Mouse (Mus musculus) embryonic stem cell, embryonic (primary cell): ENCODE measurements around the gene Copz1.

Source experiments
- CTCF ChIA-PET, 4 experiments: fragments of 300-600 bp in 2 of 4; fragments of 350-600 bp in 2 of 4; sonication (Branson Sonifier 250); formaldehyde crosslinking; loops; one replicate each; lab custom pipeline; 2022; ENCODE audit warnings: inconsistent platforms in 2 of 4; lab: Charles Lee
- POLR2A ChIA-PET, 4 experiments: fragments of 300-600 bp in 2 of 4; fragments of 350-600 bp in 2 of 4; sonication (Branson Sonifier 250); formaldehyde crosslinking; loops; one replicate each; lab custom pipeline; 2022; ENCODE audit warnings: antibody characterized with exemption in 4 of 4, inconsistent platforms in 1 of 4; lab: Charles Lee

Copz1 gene

GRCm38 (mm10) chr15:103305792-103306645 is 33.5 kb downstream of the Copz1 start:
- CTCF ChIA-PET = interaction anchor here (0.5 to 13.9 kb wide), 31 partner anchors 7 to 246 kb away, joined by 3 to 250 read pairs (median 5); partner anchors contain the start of gene Copz1 (in 1 of the 4)
- POLR2A ChIA-PET = interaction anchor here (0.6 to 17.4 kb wide), 38 partner anchors 9 to 309 kb away, joined by 3 to 211 read pairs (median 4); partner anchors contain the start of genes Cbx5 (in 3 of the 4), Copz1 (in 2 of the 4) and Hnrnpa1 (in 2 of the 4)

GRCm38 (mm10) chr15:103307125-103307524 is 34.6 kb downstream of the Copz1 start:
- CTCF ChIA-PET = interaction anchor here in 3 of 4 experiments (0.6 to 13.9 kb wide), 19 partner anchors 8 to 631 kb away, joined by 4 to 250 read pairs (median 11); no protein-coding TSS in a partner anchor
- POLR2A ChIA-PET = interaction anchor here in 2 of 4 experiments (0.6 to 17.4 kb wide), 14 partner anchors 8 to 121 kb away, joined by 3 to 211 read pairs (median 9); partner anchors contain the start of genes Cbx5 (in 1 of the 2), Copz1 (in 1 of the 2) and Hnrnpa1 (in 1 of the 2)

- ChIA-PET POLR2A (interaction anchor here (0.5 to 17.4 kb wide), 36 partner anchors 10 to 377 kb away, joined by 3 to 211 read pairs (median 4); partner anchors contain the start of genes Copz1 (in 3 of the 4), Cbx5 (in 2 of the 4) and Hnrnpa1 (in 1 of the 4)), CTCF (interaction anchor here (0.5 to 13.9 kb wide), 61 partner anchors 7 to 823 kb away, joined by 3 to 250 read pairs (median 5); partner anchors contain the start of genes Copz1 (in 2 of the 4), Cbx5 (in 1 of the 4), Hoxc10 (in 1 of the 4) and Zfp385a (in 1 of the 4))
Observed at GRCm38 (mm10) chr15:103308056-103308875, 35.8 kb downstream of the Copz1 start.

- ChIA-PET CTCF (interaction anchor here (0.5 to 13.9 kb wide), 51 partner anchors 9 to 824 kb away, joined by 3 to 250 read pairs (median 5); partner anchors contain the start of genes Copz1 (in 2 of the 4), Cbx5 (in 1 of the 4), Hoxc10 (in 1 of the 4) and Zfp385a (in 1 of the 4)), POLR2A (interaction anchor here (0.5 to 17.4 kb wide), 35 partner anchors 9 to 378 kb away, joined by 3 to 211 read pairs (median 4); partner anchors contain the start of genes Copz1 (in 3 of the 4), Cbx5 (in 2 of the 4) and Hnrnpa1 (in 1 of the 4))
Observed at GRCm38 (mm10) chr15:103308876-103309580, 36.5 kb downstream of the Copz1 start.

- CTCF ChIA-PET = interaction anchor here (0.6 to 13.9 kb wide), 18 partner anchors 8 to 1062 kb away, joined by 3 to 250 read pairs (median 6); no protein-coding TSS in a partner anchor
- POLR2A ChIA-PET = interaction anchor here (0.5 to 17.4 kb wide), 17 partner anchors 10 to 326 kb away, joined by 3 to 211 read pairs (median 4); partner anchors contain the start of genes Cbx5 (in 2 of the 4), Copz1 (in 1 of the 4) and Hnrnpa1 (in 1 of the 4)
Observed at GRCm38 (mm10) chr15:103310365-103310910, 37.9 kb downstream of the Copz1 start, which contains the start of gene Gpr84. Gene Gpr84 (minus strand): TSS chr15:103310612.

- CTCF ChIA-PET = interaction anchor here (0.5 to 13.9 kb wide), 36 partner anchors 8 to 316 kb away, joined by 3 to 250 read pairs (median 4); partner anchors contain the start of genes Copz1 (in 1 of the 4) and Hoxc6 (in 1 of the 4)
- POLR2A ChIA-PET = interaction anchor here (0.6 to 2.6 kb wide), 10 partner anchors 10 to 579 kb away, joined by 3 to 13 read pairs (median 4); partner anchors contain the start of gene Copz1 (in 1 of the 4)
Observed at GRCm38 (mm10) chr15:103313495-103314095, 41.1 kb downstream of the Copz1 start.

GRCm38 (mm10) chr15:103314181-103314580 is 41.7 kb downstream of the Copz1 start:
- ChIA-PET POLR2A (interaction anchor here (0.6 to 2.6 kb wide), 8 partner anchors 9 to 131 kb away, joined by 3 to 13 read pairs (median 4); partner anchors contain the start of gene Copz1 (in 1 of the 4)), CTCF (interaction anchor here (0.6 to 13.9 kb wide), 28 partner anchors 8 to 316 kb away, joined by 3 to 250 read pairs (median 4); partner anchors contain the start of genes Copz1 (in 1 of the 4) and Hoxc6 (in 1 of the 4))

- POLR2A ChIA-PET = interaction anchor here (0.7 to 2.0 kb wide), 40 partner anchors 9 to 644 kb away, joined by 3 to 22 read pairs (median 4); partner anchors contain the start of genes Copz1 (in 3 of the 4), Cbx5 (in 2 of the 4) and Hnrnpa1 (in 2 of the 4)
- CTCF ChIA-PET = interaction anchor here (0.5 to 11.5 kb wide), 138 partner anchors 8 to 682 kb away, joined by 3 to 126 read pairs (median 5); partner anchors contain the start of genes Copz1 (in 3 of the 4), Zfp385a (in 3 of the 4), Calcoco1 (in 1 of the 4) and Cbx5 (in 1 of the 4)
Observed at GRCm38 (mm10) chr15:103315011-103315502, 42.5 kb downstream of the Copz1 start.

GRCm38 (mm10) chr15:103315979-103316776 is 43.7 kb downstream of the Copz1 start:
- ChIA-PET POLR2A (interaction anchor here in 3 of 4 experiments (0.9 to 2.0 kb wide), 23 partner anchors 8 to 645 kb away, joined by 3 to 22 read pairs (median 5); partner anchors contain the start of genes Cbx5 (in 1 of the 3), Copz1 (in 1 of the 3) and Hnrnpa1 (in 1 of the 3)), CTCF (interaction anchor here (0.5 to 11.5 kb wide), 90 partner anchors 8 to 594 kb away, joined by 3 to 126 read pairs (median 6); partner anchors contain the start of genes Copz1 (in 3 of the 4), Zfp385a (in 3 of the 4) and Calcoco1 (in 1 of the 4))

- POLR2A ChIA-PET = interaction anchor here in 1 of 4 experiments (1.8 to 2.1 kb wide), 3 partner anchors 15 to 78 kb away, joined by 4 to 12 read pairs (median 9); partner anchors contain the start of gene Cbx5
- CTCF ChIA-PET = interaction anchor here in 3 of 4 experiments (1.0 to 3.0 kb wide), 4 partner anchors 8 to 132 kb away, joined by 4 to 18 read pairs (median 4); partner anchors contain the start of gene Gpr84 (in 1 of the 3)
Observed at GRCm38 (mm10) chr15:103317120-103317519, 44.6 kb downstream of the Copz1 start.

- ChIA-PET POLR2A (interaction anchor here in 2 of 4 experiments (0.6 to 4.6 kb wide), 14 partner anchors 9 to 131 kb away, joined by 3 to 29 read pairs (median 3); partner anchors contain the start of genes Cbx5 (in 2 of the 2), Copz1 (in 1 of the 2) and Itga5 (in 1 of the 2)), CTCF (interaction anchor here (0.7 to 3.0 kb wide), 18 partner anchors 9 to 318 kb away, joined by 3 to 18 read pairs (median 3); partner anchors contain the start of gene Gpr84 (in 1 of the 4))
Observed at GRCm38 (mm10) chr15:103317731-103318130, 45.2 kb downstream of the Copz1 start.

- ChIA-PET CTCF (interaction anchor here (0.7 to 3.0 kb wide), 20 partner anchors 9 to 319 kb away, joined by 3 to 18 read pairs (median 3); partner anchors contain the start of gene Gpr84 (in 1 of the 4)), POLR2A (interaction anchor here in 2 of 4 experiments (0.7 to 4.6 kb wide), 15 partner anchors 10 to 131 kb away, joined by 3 to 29 read pairs (median 3); partner anchors contain the start of genes Cbx5 (in 2 of the 2), Copz1 (in 1 of the 2) and Itga5 (in 1 of the 2))
Observed at GRCm38 (mm10) chr15:103318201-103318816, 45.8 kb downstream of the Copz1 start.

GRCm38 (mm10) chr15:103321076-103321475 is 48.6 kb downstream of the Copz1 start:
- CTCF ChIA-PET = interaction anchor here (0.6 to 7.0 kb wide), 54 partner anchors 9 to 354 kb away, joined by 3 to 141 read pairs (median 4); partner anchors contain the start of genes Gpr84 (in 2 of the 4), Hoxc10 (in 1 of the 4) and Zfp385a (in 1 of the 4)
- POLR2A ChIA-PET = interaction anchor here in 2 of 4 experiments (0.5 to 4.6 kb wide), 25 partner anchors 9 to 138 kb away, joined by 3 to 29 read pairs (median 4); partner anchors contain the start of genes Copz1 (in 2 of the 2), Cbx5 (in 1 of the 2), Hnrnpa1 (in 1 of the 2) and Itga5 (in 1 of the 2)
